Mouse (Mus musculus): ENCODE measurements at regions not wholly inside any gene's neighbourhood (a gene's known extent, or its start where the extent isn't known, plus 50 kb on each side); places are given as distances from the start of the nearest gene placed in this dataset.

DNA sequence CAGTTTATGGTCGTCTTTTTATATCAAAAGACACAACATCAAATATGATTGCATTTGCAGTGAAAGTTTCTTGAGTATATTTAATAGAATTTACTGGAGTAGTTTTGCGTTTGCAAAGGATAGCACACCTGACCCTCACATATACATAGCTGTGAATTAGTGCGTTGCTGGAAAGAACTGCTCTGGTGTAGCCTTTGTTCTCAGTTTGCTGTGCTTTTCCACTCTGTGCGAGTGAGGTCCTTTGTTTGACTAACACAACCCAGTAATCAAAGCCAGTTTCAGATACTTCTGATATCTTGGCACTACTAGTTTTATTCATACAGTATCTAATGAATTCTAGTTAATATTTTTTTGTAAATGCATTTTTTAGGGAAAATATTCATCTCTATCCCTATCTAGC is 84.7 kb downstream of the Trim52 start:
- no peaks in the 10 kb centered on the region for H3K36me3 ChIP-seq (ENCODE audit: control insufficient read depth, insufficient read depth)
- no peak overlapping the region for H3ac ChIP-seq (ENCODE audit: control insufficient read depth, insufficient read length)
- H3K27me3 ChIP-seq (ENCODE audit: control insufficient read depth, insufficient read depth, insufficient read length) = no peaks in the 10 kb centered on the region
- TF ChIP-seq POLR2A (IDR thresholded peaks at IDR 0.05; ENCODE audit: insufficient read length, low read depth) (no peak), CEBPB (IDR thresholded peaks at IDR 0.05; ENCODE audit: insufficient read depth, poor library complexity, severe bottlenecking) (no peak), TCF12 (IDR thresholded peaks at IDR 0.05; ENCODE audit: insufficient read depth, poor library complexity, severe bottlenecking) (no peak), TCF3 (IDR thresholded peaks at IDR 0.05; ENCODE audit: insufficient read length, low read depth) (no peak), USF1 (IDR thresholded peaks at IDR 0.05; ENCODE audit: low read depth) (no peak), REST (IDR thresholded peaks at IDR 0.05; ENCODE audit: insufficient read depth, insufficient read length) (no peak), MYOG (IDR thresholded peaks at IDR 0.05; ENCODE audit: control insufficient read depth in 1 of 3, insufficient read depth in 1 of 3, insufficient read length in 2 of 3, low read depth in 2 of 3) (no peak), MYOD1 (IDR thresholded peaks at IDR 0.05; ENCODE audit: control insufficient read depth in 1 of 3, insufficient read length in 2 of 3, low read depth in 2 of 3) (no peak), MAX (IDR thresholded peaks at IDR 0.05; ENCODE audit: low read depth) (no peak), E2F4 (IDR thresholded peaks at IDR 0.05; ENCODE audit: insufficient read depth) (no peak)
- no peak overlapping the region for H3K4me3 ChIP-seq
- H3K79me2 ChIP-seq (ENCODE audit: control insufficient read depth, insufficient read depth) = no peaks in the 10 kb centered on the region
- no peak overlapping the region for H3K4me2 ChIP-seq (ENCODE audit: low read depth)

DNA sequence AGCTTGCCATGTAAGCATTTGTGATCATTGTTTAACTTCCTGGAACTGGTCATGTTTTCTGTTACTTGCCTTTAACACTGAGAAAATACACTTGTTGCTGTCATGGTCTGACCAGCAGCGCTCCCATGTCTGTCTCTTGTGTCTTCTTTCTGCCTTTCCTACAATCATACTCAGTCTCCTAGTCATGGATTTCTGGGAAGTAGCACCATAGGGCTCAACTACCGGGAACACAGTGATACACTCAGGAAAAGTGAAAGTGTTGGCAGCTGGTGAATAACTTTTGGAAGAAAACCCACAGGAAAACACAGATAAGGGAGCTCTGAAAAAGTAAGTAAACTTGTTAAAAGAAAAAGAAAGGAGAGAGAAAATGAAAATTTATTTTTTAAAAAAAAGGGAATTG is 87.6 kb downstream of the Trim52 start:
- Histone ChIP-seq H3K36me3 (ENCODE audit: control insufficient read depth, insufficient read depth) (no peaks in the 10 kb centered on the region), H3K27me3 (ENCODE audit: control insufficient read depth, insufficient read depth, insufficient read length) (no peaks in the 10 kb centered on the region), H3ac (ENCODE audit: control insufficient read depth, insufficient read length) (no peak overlapping the region), H3K4me3 (no peak overlapping the region), H3K4me2 (ENCODE audit: low read depth) (no peak overlapping the region), H3K79me2 (ENCODE audit: control insufficient read depth, insufficient read depth) (no peaks in the 10 kb centered on the region)
- TF ChIP-seq E2F4 (IDR thresholded peaks at IDR 0.05; ENCODE audit: insufficient read depth) (no peak), POLR2AphosphoS2 (IDR thresholded peaks at IDR 0.05; ENCODE audit: insufficient read length, low read depth) (no peak), MYOG (IDR thresholded peaks at IDR 0.05; ENCODE audit: control insufficient read depth in 1 of 3, insufficient read depth in 1 of 3, insufficient read length in 2 of 3, low read depth in 2 of 3) (no peak), POLR2A (IDR thresholded peaks at IDR 0.05; ENCODE audit: insufficient read length, low read depth) (no peak), SRF (IDR thresholded peaks at IDR 0.05; ENCODE audit: control insufficient read depth, insufficient read length, low read depth) (no peak), MYOD1 (IDR thresholded peaks at IDR 0.05; ENCODE audit: control insufficient read depth in 1 of 3, insufficient read length in 2 of 3, low read depth in 2 of 3) (no peak), USF1 (IDR thresholded peaks at IDR 0.05; ENCODE audit: low read depth) (no peak), REST (IDR thresholded peaks at IDR 0.05; ENCODE audit: insufficient read depth, insufficient read length) (no peak), TCF3 (IDR thresholded peaks at IDR 0.05; ENCODE audit: insufficient read length, low read depth) (no peak), TCF12 (IDR thresholded peaks at IDR 0.05; ENCODE audit: insufficient read depth, poor library complexity, severe bottlenecking) (no peak), MAX (IDR thresholded peaks at IDR 0.05; ENCODE audit: low read depth) (no peak), CEBPB (IDR thresholded peaks at IDR 0.05; ENCODE audit: insufficient read depth, poor library complexity, severe bottlenecking) (no peak)

DNA sequence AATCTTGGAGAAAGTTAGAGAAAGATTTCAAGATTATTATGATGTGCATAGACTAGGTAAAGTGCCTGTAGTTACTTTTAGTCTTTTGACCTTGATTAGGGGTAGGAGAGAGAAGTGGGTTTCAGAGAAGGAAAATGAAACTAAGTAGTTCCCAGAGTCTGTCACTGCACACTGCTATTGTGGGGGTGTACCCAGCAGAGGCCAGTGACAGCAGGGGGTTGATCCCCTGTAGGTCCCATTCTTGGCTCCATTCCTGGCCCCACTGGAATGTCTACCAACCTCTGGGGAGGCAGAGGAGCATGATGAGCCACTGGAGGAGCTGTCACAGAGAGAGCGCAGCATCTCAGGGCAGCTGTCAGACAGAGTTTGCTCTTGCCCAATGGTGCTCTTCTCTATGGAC is 88.1 kb downstream of the Trim52 start:
- Histone ChIP-seq H3ac (ENCODE audit: control insufficient read depth, insufficient read length) (no peak overlapping the region), H3K27me3 (ENCODE audit: control insufficient read depth, insufficient read depth, insufficient read length) (no peaks in the 10 kb centered on the region), H3K79me2 (ENCODE audit: control insufficient read depth, insufficient read depth) (no peaks in the 10 kb centered on the region), H3K4me2 (ENCODE audit: low read depth) (peak overlapping the region; percentile 66), H3K4me3 (no peak overlapping the region), H3K36me3 (ENCODE audit: control insufficient read depth, insufficient read depth) (no peaks in the 10 kb centered on the region)
- TF ChIP-seq MYOG (IDR thresholded peaks at IDR 0.05; ENCODE audit: control insufficient read depth in 1 of 3, insufficient read depth in 1 of 3, insufficient read length in 2 of 3, low read depth in 2 of 3) (peak in 1 of 3 experiments; percentile 12), MYOD1 (IDR thresholded peaks at IDR 0.05; ENCODE audit: control insufficient read depth in 1 of 3, insufficient read length in 2 of 3, low read depth in 2 of 3) (peak in 1 of 3 experiments; percentile 25), POLR2A (IDR thresholded peaks at IDR 0.05; ENCODE audit: insufficient read length, low read depth) (no peak)

DNA sequence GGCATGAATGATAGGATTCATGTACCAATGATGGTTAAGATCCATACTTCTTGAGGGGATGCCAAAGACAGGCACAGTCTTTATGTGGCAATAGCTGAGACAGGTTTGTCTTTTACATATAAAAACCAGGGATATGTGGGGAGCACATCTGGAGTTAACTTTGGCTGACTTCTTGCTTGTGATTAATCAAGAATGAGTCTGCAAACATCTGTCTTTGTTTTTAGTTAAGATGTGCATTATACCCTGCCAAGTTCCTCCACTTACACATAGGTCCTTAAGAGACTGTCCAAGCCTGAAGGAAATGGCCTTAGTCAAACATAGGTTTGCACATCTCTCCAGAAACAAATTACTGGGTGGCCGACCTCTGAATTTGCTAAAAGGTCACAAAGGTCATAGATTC is 91.8 kb downstream of the Trim52 start:
- Histone ChIP-seq H3K4me2 (ENCODE audit: low read depth) (no peak overlapping the region), H3K27me3 (ENCODE audit: control insufficient read depth, insufficient read depth, insufficient read length) (no peaks in the 10 kb centered on the region), H3ac (ENCODE audit: control insufficient read depth, insufficient read length) (no peak overlapping the region), H3K36me3 (ENCODE audit: control insufficient read depth, insufficient read depth) (no peaks in the 10 kb centered on the region), H3K4me3 (no peak overlapping the region), H3K79me2 (ENCODE audit: control insufficient read depth, insufficient read depth) (no peaks in the 10 kb centered on the region)
- no peak for TF ChIP-seq E2F4 (IDR thresholded peaks at IDR 0.05; ENCODE audit: insufficient read depth)

DNA sequence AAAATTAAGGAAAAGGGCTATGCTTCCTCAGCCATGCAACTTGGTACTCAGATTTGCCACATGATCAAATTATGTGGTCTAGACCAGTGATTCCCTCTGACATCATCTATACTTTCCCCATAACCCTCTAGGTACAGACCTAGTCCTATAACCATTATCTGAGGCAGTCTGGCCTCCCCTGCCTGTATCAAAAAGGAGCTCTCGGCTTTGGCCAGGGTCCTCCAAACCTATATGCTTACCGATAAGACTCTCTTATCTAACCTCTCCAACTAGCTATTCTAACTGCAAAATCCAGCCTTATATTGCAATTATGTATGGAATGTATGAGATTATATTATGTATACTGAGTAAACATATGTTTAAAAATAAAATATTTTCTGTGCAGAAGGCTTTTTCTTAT is 93.1 kb downstream of the Trim52 start:
- no peaks in the 10 kb centered on the region for H3K27me3 ChIP-seq (ENCODE audit: control insufficient read depth, insufficient read depth, insufficient read length)
- TF ChIP-seq REST (IDR thresholded peaks at IDR 0.05; ENCODE audit: insufficient read depth, insufficient read length) (no peak), TCF3 (IDR thresholded peaks at IDR 0.05; ENCODE audit: insufficient read length, low read depth) (no peak), TCF12 (IDR thresholded peaks at IDR 0.05; ENCODE audit: insufficient read depth, poor library complexity, severe bottlenecking) (no peak), USF1 (IDR thresholded peaks at IDR 0.05; ENCODE audit: low read depth) (no peak), SRF (IDR thresholded peaks at IDR 0.05; ENCODE audit: control insufficient read depth, insufficient read length, low read depth) (no peak), MAX (IDR thresholded peaks at IDR 0.05; ENCODE audit: low read depth) (no peak), MYOD1 (IDR thresholded peaks at IDR 0.05; ENCODE audit: control insufficient read depth in 1 of 3, insufficient read length in 2 of 3, low read depth in 2 of 3) (no peak), POLR2A (IDR thresholded peaks at IDR 0.05; ENCODE audit: insufficient read length, low read depth) (no peak), E2F4 (IDR thresholded peaks at IDR 0.05; ENCODE audit: insufficient read depth) (no peak), CEBPB (IDR thresholded peaks at IDR 0.05; ENCODE audit: insufficient read depth, poor library complexity, severe bottlenecking) (no peak)

More for the DNA sequence above, 93.1 kb downstream of the Trim52 start:
- Histone ChIP-seq H3K36me3 (ENCODE audit: control insufficient read depth, insufficient read depth) (no peaks in the 10 kb centered on the region), H3ac (ENCODE audit: control insufficient read depth, insufficient read length) (no peak overlapping the region), H3K4me2 (ENCODE audit: low read depth) (no peak overlapping the region), H3K4me3 (no peak overlapping the region), H3K79me2 (ENCODE audit: control insufficient read depth, insufficient read depth) (no peaks in the 10 kb centered on the region)

All from myocyte (in vitro differentiated cells).